Mouse (Mus musculus): ENCODE data around the gene Ccp110. TPM values are rescaled to one million over a fixed set of nuclear protein-coding genes. Genes with fewer than 3 reads are reported as not detected.
A peak's percentile ranks its signal among the peaks of the same experiment; 100 is the strongest.

The Ccp110 gene
- total RNA-seq, 2 experiments from 2014 or later: 2.5 to 2.7 TPM

DNA sequence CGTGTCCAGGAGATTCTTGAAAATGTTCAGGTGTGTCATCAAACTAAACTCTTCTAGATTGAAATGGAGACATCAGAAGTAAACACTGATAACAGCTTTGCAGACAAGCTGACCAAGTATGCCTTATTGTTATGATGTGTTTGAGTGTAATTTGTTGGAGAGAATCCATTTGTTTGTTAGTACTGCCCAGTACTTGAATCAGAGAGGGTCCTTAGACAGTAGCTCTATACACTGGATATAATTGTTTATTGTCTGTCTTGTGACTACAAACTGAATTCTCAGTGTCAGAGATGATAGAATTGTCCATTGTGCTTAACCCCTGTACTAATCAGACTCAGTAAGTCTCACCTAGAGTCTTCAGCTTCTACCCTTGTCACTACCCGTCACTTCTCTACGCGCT is 5.7 kb downstream of the Ccp110 start:
- no peak for DNase-seq (ENCODE audit: low spot score)
- intact Hi-C loops (cut with DNase I): no loop called here

DNA sequence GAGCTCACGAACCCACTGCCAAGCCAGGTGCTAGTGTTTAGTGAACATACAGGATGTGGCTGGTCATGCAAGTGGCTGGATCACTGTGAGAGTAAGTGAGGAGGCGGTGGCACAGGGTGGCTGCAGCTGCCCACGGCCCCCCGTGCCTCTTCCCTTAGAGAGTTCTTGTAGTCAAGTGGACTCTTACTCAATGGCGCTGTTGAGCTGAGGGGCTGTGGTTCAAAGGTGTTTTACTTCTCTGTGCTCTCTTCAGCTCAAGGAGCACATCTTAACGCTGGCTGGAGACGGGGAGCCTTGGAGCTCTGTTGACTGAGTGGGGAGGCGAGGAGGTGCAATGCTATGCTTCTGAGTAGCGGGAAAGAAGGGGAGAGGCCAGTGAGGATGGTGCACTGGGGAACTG is 11.6 kb downstream of the Ccp110 start:
- DNase-seq (ENCODE audit: low spot score): no peak
- intact Hi-C loops (cut with DNase I): no loop called here

DNA sequence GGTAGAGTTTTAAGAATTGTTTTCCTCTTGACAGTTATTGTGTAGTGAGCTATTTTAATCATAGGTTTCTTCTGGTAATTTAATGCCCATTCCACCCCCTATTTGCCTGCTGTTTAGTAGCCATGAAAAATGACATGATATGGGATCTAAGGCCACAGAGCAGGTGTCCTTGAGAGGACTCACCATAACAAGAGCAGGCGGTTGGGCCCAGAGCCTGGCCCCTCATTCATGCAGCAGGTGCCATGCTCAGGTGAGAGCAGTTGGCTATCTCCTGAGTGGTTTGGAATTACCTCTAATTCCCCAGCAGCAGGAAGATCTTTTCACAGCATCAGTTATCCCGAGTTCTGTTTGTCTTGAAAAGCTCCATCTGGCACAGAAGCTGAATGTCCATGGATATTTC is 13.1 kb downstream of the Ccp110 start:
- DNase-seq (ENCODE audit: low spot score): no peak
- intact Hi-C loops (cut with DNase I): no loop called here

DNA sequence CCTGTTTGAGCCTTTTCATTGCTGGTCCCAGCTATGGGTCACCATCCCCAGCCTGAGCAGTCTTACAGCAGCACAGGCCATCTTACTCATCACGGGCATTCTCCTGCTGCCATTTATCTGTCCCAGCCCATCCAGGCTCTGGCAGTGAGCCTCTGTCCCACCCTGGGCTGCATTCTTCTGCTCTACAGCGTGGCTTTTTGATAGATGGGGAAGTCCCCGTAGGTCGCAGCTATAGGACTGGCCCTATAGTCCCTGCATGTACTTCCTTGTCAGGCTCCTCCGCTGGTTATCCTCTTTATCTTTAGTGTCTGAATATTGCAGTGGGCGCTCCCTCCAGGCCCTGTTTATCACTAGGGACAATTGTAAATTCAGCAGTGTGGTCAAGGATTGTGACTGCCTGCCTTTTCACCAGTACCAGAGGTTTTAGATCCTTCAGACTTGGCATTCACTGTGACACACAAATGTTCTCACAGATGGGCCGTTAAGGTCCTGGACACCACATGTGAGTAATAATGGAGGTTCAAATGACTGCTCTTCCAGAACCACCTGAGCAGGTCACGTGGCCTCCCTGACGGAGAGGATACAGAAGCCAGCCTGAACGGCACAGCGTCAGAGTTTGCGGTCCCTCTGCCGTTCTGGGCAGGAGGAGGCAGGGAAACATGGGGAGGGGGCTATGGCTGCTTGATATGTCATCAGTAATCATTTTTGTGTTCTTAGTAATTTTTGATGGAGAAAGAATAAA is 16.7 kb downstream of the Ccp110 start:
- DNase-seq (ENCODE audit: low spot score): no peak
- intact Hi-C loops (cut with DNase I): no loop called here

DNA sequence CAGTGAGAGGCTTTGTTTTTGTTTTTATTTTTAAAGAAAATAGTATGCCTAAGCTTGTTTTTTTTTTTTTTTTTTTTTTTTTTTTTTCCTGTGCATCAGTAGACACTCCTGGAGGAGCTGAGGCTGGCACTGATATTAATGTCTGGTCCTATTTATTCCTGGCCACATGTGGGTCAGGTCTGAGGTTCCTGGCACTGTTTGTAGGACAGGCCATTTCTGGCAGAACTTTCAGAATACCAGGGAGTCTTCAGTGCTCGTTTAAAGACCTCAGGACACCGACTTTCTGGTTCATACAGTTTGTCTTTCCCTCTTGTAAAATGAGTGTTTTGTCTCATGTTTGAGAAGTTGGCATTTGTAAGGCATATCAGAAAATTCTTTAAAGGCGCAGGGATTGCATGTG is 19.4 kb downstream of the Ccp110 start:
- intact Hi-C loops (cut with DNase I): no loop called here
- no peak for DNase-seq (ENCODE audit: low spot score)

DNA sequence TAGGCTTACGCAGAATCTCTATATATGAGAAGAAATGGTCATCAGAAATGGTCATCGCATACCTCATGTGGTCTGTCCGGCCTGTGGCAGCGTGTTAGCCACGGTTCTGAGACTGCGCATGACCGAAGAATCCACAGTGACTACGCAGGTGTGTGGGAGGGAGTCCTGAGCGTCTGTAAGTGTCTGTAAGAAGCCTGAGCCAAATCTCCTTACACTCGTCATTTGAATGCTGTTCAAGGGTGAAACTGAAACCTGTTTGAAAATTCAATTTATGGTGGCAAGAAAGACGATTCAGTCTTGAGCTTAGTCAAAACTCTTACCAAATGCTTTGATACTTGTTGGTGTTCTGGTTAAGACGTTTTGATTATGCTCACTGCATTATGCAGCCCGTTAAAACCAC is 20.9 kb downstream of the Ccp110 start:
- intact Hi-C loops (cut with DNase I): no loop called here

DNA sequence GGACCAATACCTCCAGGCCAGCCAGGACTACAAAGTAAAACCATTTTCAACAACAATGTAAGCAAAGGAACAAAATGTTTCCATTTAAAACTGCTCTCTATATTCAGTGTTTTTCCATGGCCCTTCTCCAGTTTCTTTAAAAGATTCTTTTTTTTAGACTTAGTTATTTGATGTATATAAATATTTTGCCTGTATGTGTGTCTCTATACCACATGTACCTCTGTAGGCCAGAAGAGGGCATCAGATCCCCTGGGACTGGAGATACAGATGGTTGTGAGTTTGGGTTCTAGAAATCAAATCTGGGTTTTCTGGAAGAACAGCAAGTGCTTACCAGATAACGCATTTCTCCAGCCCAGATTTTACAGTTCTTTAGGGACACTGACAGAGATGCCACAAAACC is 26.4 kb downstream of the Ccp110 start:
- intact Hi-C loops (cut with DNase I): no loop called here
- no peak for DNase-seq (ENCODE audit: low spot score)

More for the DNA sequence above, 20.9 kb downstream of the Ccp110 start:
- no peak for DNase-seq (ENCODE audit: low spot score)

DNA sequence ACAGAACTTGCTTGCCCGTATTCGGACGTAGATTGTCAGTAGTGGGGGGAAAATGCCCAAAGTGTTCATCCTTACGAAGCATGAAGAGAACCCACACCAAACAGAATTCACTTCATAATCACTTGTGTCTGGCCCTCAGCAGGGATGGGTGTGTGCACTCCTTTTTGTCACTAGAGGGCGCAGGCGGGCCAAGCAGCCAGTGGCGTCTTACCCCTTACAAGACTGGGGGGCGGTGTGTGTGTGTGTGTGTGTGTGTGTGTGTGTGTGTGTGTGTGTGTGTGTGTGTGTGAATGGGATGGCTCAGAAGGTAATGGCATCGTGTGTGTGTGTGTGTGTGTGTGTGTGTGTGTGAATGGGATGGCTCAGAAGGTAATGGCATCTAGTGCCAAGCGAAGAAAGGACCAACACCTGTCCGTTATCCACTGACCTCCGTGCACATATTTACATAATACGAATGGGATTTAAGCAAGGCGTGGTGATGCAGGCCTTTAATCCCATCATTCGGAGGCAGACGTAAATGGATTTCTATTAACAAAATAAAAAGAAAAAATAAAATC is 27.7 kb downstream of the Ccp110 start, which contains the start of gene Vps35l:
Gene Vps35l (plus strand): TSS at position 252 of the 557 bp plus-strand sequence.
- intact Hi-C loops (cut with DNase I): no loop called here
- DNase-seq (ENCODE audit: low spot score): peak; percentile 60

DNA sequence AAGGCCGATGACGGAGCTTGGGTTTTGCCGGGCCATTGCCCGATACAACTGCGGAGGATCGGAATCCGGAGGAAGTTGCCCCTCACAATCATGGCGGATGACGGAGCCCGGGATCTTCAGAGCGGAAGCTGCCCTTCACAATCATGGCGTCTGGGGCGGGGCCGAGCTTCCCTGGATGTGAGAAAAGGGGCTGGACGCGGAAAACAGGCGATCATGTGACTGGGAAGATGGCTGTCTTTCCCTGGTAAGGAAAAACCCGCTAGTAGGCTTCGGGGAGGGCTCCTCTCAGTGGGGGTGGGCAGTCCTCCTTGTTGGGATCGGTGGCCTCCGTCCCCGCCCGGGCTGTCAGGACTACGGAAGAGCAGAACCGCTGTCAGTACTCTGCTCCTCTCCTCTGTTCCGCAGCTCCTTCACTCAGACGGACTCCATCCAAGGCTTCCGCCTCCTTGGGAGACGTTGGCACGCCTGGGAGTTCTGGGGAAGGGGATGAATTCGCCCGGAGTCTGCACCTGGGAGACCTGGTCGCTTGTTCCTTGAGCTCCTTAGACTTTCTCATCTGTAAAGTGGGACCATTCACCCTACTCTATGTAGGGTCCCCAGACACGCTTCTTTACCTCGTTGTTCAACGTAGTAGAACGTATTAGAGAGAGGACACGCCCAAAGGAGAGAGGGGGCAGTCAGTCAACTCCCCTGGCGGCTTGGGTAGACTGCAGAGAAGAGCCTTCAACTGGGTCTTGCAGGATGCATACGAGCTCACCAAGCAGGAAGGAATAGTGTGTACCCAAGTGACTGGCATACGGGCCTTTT is 28.4 kb downstream of the Ccp110 start:
- DNase-seq (ENCODE audit: low spot score): peak; percentile 91
- intact Hi-C loops (cut with DNase I): loop anchor here (1.0 kb wide), 1 partner anchor 28 kb away; the partner anchor contains the start of gene Ccp110

DNA sequence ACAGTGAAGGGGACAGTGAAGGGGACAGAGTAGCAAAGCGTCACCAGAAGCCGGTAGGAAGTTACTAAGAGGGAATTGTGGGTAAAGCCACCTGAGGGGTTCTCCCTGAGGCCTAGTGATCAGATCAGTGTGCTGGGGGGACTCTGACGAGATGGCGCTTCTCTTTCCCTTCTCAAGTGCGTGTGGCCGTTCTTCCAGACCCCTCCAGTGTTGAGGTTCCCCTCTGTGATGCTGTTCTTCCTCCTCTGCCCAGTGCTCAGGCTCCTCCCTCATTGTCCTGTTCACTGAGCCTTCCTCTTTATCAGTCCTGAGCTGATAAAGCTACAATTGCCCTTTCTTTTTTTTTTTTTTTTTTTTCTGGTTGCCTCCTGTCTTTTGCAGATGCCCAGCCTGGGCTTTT is 29.9 kb downstream of the Ccp110 start:
- intact Hi-C loops (cut with DNase I): no loop called here
- no peak for DNase-seq (ENCODE audit: low spot score)

DNA sequence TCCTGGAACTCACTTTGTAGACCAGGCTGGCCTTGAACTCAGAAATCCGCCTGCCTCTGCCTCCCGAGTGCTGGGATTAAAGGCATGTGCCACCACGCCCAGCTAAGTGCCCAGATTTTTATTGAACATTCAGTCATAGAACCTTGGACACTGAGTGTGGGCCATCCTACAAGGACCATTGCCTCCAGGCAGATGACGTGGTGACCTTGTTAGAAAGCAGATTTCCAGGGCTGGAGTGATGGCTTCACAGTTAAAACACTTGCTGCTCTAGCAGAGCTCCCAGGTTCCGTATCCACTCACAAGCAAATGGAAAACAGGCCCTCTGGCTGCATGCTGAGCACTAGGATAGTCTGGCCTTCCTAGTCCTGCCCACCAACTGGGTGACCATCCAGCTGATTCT is 32.4 kb downstream of the Ccp110 start:
- DNase-seq (ENCODE audit: low spot score): no peak
- intact Hi-C loops (cut with DNase I): no loop called here

DNA sequence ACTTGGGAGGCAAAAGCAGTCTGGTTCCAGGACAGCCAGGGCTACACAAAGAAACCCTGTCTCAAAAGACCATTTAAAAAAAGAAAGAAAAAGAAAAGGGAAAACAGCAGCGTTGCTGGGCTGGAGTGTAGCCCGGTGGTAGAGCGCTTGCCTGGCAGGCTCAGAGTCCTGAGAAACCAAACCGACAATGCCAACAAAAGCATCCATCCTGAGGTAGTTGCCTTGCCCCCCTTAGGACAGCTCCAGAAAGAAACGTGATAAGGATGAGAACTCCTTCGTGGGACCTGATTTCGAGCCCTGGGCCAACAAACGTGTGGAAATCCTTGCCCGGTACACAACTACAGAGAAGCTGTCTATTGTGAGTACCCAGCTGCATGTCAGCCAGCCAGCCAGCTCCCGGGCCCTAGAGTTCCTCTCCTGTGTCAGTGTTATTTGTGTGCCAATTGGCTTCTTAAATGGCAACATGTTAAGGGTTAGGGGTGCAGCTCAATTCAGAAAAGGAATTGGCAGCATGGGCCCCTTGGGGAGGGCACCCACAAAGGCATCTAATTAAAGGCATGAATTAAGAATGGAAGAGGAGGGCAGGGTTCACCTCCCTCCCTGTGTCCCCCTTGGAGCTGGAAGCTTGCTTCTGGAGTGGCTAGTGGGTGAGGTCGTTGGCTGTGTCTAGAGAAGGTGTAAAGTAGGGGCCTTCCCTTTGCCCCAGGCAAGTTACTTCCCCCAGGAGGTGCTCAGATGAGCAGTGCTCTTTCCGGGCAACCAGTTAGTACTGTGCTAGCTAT is 35.7 kb downstream of the Ccp110 start:
- DNase-seq (ENCODE audit: low spot score): no peak
- intact Hi-C loops (cut with DNase I): no loop called here

DNA sequence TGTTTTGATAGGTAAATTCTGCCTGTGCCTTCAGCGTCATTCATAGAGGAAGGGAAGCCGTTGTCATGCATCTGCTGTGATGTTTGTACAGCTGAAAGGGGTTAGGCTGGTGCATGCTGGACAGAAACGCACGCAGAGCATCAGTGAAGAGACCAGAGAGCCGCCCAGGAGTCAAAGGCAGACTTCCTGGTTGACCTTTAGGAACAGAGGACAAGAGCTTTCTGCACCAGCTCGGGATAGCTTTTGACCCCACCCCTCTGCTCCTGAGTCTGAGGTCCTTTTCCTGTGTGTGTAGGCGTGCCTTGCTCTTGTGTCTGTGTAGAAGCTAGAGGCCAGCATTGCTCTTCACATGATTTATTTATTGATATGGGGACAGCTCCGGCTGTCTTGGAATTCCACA is 37.4 kb downstream of the Ccp110 start:
- no peak for DNase-seq (ENCODE audit: low spot score)
- intact Hi-C loops (cut with DNase I): no loop called here

DNA sequence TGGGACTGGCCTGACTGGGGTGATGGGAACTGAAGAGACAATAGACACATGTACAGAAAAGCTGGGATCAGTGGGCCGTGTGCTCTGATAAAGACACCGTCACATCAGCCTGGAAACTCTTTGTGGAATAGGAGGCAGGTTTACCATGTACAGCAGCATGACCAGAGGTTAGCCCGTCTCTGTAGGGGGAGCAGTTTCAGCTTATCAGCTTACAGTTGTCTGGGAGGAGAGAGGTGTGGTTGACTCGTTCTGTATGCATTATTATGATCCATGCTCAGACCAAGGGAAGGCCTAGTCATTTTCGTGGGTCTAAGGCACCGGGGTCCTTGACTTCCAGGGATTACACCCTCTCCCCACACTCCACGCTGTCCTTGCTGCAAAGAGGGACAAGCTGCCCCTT is 39.3 kb downstream of the Ccp110 start:
- DNase-seq (ENCODE audit: low spot score): no peak

DNA sequence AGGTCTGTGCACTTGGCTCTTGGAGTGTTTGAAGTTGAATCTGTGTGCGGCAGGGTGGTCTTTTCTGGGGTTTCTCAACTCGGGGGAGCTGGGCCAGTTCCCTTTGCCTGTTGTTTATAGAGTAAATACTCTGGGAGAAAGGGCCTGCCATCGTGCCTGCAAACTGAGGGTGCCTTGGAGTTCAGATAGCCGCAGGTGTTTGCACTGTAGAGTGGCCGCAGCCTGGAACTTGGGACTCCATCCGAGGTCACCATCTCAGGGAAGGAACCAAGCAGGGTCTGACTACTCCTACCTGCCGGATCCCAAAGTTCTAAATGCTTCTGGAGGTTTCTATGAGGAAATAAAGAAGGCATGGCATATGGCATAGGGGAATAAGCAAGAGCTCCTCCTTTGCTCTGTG is 43.4 kb downstream of the Ccp110 start:
- DNase-seq (ENCODE audit: low spot score): no peak
- intact Hi-C loops (cut with DNase I): no loop called here

More for the DNA sequence above, 39.3 kb downstream of the Ccp110 start:
- intact Hi-C loops (cut with DNase I): no loop called here

DNA sequence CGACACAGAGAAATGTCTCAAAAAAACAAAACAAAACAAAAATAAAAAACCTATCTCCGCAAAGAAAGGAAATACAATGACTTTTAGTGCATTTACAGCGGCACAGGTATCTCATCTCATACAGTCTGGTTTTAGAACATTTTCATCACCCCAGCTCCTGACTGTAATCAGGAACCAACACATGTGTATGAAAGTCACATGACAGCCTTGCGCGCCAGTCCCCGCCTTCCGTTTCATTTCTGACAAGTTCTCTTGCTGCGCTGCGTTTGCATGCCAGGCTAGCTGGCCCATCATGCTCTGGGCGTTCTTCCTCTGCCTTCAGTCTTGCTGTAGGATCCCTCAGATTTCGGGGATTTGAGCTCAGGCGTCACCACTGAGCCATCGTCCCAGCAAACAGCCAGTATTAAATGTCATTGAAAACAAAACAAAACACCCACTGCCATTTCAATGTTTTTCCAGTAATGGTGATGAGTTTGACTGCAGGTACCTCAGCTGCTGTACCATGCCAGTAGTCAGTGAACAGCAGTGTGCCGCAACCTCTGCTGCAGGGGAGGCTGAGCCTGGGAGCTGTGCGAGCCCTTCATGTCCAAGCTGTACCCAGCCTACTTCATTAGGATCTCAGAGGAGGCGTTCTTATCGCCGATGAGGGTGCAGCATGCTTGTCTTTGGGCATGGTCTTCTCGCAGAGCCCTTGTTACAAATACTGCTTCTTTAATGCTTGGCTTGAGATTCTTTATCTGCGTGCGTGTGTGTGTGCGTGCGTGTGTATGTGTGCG is 44.3 kb downstream of the Ccp110 start:
- no peak for DNase-seq (ENCODE audit: low spot score)
- intact Hi-C loops (cut with DNase I): no loop called here

DNA sequence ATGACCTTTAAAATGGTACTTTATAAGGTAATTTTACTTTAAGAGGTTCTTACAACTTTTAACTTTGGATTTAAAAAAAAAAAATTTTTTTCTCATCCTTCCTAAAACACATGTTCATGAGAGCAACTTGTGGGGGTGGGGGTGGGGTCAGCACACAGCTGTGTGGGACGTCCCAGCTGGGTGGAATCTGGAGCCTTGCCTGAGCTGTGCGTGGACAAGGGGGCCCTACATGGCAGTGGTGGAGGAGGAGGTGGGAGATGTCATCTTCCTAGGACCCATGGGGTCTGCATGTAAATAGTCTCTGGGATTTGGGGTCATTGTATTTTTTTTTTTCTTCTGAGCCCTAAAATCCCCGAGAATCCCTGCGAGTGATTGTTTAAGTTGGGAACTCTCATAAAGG is 46.0 kb downstream of the Ccp110 start:
- intact Hi-C loops (cut with DNase I): no loop called here
- no peak for DNase-seq (ENCODE audit: low spot score)

DNA sequence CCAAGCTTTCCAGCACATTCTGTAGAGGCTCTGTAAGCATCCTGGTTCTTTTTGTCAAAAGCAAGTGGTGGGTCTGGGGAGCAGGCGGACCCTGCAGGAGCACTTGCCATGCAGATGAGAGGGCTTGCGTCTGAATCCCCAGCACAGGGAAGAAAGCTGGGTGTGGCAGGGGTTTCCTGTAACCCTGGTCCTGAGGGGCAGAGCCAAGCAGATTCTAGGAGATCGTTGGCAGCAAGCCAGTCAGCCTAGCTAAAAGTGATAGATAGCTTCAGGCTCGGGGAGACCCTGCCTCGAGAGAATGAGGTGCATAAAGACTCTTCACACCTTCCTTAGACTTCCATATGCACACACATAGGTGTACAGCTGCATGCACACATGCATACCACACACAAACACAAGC is 47.0 kb downstream of the Ccp110 start:
- DNase-seq (ENCODE audit: low spot score): no peak
- intact Hi-C loops (cut with DNase I): no loop called here

DNA sequence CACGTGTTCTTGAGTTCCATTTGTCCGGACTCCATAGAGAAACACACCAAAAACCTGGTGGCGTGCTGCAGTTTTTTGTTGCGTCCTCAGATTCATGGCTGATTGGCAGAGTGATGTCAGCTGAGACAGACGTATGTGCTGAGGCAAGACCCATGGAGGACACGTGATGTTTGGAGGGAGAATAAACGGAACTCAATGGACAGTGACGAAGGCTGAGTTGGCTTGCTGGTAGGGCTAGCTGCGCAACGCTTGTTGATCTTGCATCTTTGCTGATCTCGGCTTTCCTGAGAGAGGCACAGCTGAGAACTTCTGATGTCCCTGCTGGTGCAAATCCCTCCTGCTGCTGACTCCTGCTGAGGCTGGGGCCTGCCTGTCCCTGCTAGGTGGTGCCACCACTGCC is 51.6 kb downstream of the Ccp110 start:
- intact Hi-C loops (cut with DNase I): loop anchor here (10.0 kb wide), 1 partner anchor 751 kb away; the partner anchor contains the start of gene Acsm5
- DNase-seq (ENCODE audit: low spot score): no peak
